Mouse (Mus musculus): ENCODE measurements around the gene Kctd13. TPM values are rescaled to one million over a fixed set of nuclear protein-coding genes. Genes with fewer than 3 reads are reported as not detected.

The Kctd13 gene
- polyA plus RNA-seq, 1 experiment from 2014 or later, result 140 TPM

DNA sequence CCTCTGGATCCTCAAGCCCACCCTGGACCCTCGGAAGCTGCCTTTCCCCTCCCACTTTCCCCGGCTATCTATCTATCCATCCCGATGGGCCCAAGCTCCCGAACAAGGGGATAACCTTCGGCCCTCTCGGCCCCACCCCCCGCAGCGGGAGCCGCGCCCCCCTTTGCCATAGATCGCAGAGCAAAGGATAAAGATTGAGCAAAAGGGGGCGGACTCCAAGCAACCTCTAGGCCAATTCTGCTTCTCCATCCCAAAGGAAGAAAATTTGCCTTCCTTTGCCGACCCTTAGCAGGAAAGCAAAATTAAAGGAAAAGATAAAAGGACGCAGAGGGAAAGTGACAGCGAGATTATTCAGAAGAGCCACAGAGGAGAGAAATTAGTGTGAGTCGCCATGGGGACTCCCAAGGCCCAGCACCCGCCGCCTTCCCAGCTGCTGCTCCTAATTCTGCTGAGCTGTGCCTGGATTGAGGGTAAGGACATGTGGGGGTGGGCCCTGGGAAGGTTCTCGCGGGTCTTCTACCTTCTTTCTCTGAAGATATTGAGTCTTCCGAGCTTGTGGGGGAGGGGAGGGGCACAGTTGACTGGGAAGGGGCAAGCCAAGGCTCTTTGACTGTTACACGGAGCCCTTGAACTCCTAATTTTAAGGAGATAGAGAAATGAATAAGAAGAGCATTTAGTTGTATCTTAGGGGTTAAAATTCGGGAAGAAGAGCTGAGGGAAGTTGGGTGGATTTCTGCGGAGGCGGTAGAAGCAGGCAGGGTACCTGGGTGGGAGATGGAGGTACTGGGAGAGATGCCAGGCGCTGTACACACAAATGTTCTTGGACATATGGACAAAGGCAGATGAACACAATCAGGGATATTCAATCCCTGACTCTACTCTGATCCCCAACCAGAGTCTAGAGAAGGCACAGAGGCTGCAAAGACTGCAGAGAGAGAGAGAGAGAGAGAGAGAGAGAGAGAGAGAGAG, 22.3 kb downstream of the Kctd13 start:
- peak overlapping the region; percentile 56 for H3K4me3 ChIP-seq (ENCODE audit: low read depth, low read length)
- H3K27ac ChIP-seq (ENCODE audit: low read length), result peak overlapping the region; percentile 93
- peak; percentile 5 for ATAC-seq
- H3K36me3 ChIP-seq (ENCODE audit: control insufficient read depth, insufficient read depth, low read length), result peaks cover 3% of the 10 kb centered on the region; the same call in 1 of the 2 replicates
- no peaks in the 10 kb centered on the region for H3K9me3 ChIP-seq (replicated peaks; ENCODE audit: control insufficient read depth, low read length, poor library complexity, severe bottlenecking)
- peaks cover 43% of the 10 kb centered on the region for H3K4me1 ChIP-seq (ENCODE audit: control insufficient read depth, insufficient read depth, low read length)
- no peaks in the 10 kb centered on the region for H3K27me3 ChIP-seq (ENCODE audit: control insufficient read depth, insufficient read depth, low read depth, low read length)
- H3K4me2 ChIP-seq (ENCODE audit: low read length), result peak overlapping the region; percentile 78
- H3K9ac ChIP-seq (ENCODE audit: low read depth, low read length), result peak overlapping the region; percentile 71
- 4% methylated on average over 26 of the region's 26 CpGs for WGBS

GRCm38 (mm10) chr7:126951741-126952140, 23.1 kb downstream of the Kctd13 start:
- H3K4me2 ChIP-seq (ENCODE audit: low read length), result peak overlapping the region; percentile 78
- 26% methylated on average over 4 of the region's 4 CpGs for WGBS

GRCm38 (mm10) chr7:126952646-126953045, 24.0 kb downstream of the Kctd13 start:
- H3K36me3 ChIP-seq (ENCODE audit: control insufficient read depth, insufficient read depth, low read length), result peaks cover 3% of the 10 kb centered on the region; the same call in 1 of the 2 replicates
- peak overlapping the region; percentile 55 for H3K9ac ChIP-seq (ENCODE audit: low read depth, low read length)
- H3K4me2 ChIP-seq (ENCODE audit: low read length), result peak overlapping the region; percentile 78
- H3K9me3 ChIP-seq (replicated peaks; ENCODE audit: control insufficient read depth, low read length, poor library complexity, severe bottlenecking), result no peaks in the 10 kb centered on the region
- WGBS, result 0% methylated on average over 2 of the region's 8 CpGs
- no peak for ATAC-seq
- no peak overlapping the region for H3K27ac ChIP-seq (ENCODE audit: low read length)
- peak overlapping the region; percentile 56 for H3K4me3 ChIP-seq (ENCODE audit: low read depth, low read length)
- H3K27me3 ChIP-seq (ENCODE audit: control insufficient read depth, insufficient read depth, low read depth, low read length), result no peaks in the 10 kb centered on the region
- H3K4me1 ChIP-seq (ENCODE audit: control insufficient read depth, insufficient read depth, low read length), result peaks cover 37% of the 10 kb centered on the region

More at GRCm38 (mm10) chr7:126951741-126952140, 23.1 kb downstream of the Kctd13 start:
- Histone ChIP-seq H3K4me3 (ENCODE audit: low read depth, low read length) (peak overlapping the region; percentile 56), H3K4me1 (ENCODE audit: control insufficient read depth, insufficient read depth, low read length) (peaks cover 43% of the 10 kb centered on the region), H3K27me3 (ENCODE audit: control insufficient read depth, insufficient read depth, low read depth, low read length) (no peaks in the 10 kb centered on the region), H3K27ac (ENCODE audit: low read length) (no peak overlapping the region), H3K36me3 (ENCODE audit: control insufficient read depth, insufficient read depth, low read length) (peaks cover 3% of the 10 kb centered on the region; the same call in 1 of the 2 replicates), H3K9me3 (replicated peaks; ENCODE audit: control insufficient read depth, low read length, poor library complexity, severe bottlenecking) (no peaks in the 10 kb centered on the region), H3K9ac (ENCODE audit: low read depth, low read length) (peak overlapping the region; percentile 71)
- ATAC-seq, result no peak

GRCm38 (mm10) chr7:126955125-126955524, 26.4 kb downstream of the Kctd13 start:
- WGBS, result 67% methylated on average over 3 of the region's 3 CpGs

DNA sequence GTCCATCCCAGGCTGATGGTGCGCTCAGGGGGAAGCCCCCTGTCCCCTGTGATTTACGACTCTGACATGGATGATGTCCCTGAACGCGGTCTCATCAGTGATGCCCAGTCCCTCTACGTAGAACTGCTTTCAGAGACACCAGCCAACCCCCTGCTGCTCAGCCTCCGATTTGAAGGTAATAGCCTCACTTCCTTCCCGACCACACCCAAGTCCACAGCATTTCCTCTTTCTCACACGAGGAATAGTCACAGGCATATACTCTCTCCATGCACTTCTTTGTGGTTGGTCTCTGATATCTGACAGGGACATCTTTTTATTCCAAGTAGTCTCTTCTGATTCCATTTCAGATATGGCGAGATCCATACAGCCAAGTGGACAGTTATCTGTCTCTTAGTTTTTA, 31.1 kb downstream of the Kctd13 start:
- H3K27ac ChIP-seq (ENCODE audit: low read length), result no peak overlapping the region
- H3K4me3 ChIP-seq (ENCODE audit: low read depth, low read length), result no peak overlapping the region
- H3K4me2 ChIP-seq (ENCODE audit: low read length), result no peak overlapping the region
- no peaks in the 10 kb centered on the region for H3K9me3 ChIP-seq (replicated peaks; ENCODE audit: control insufficient read depth, low read length, poor library complexity, severe bottlenecking)
- no peak overlapping the region for H3K9ac ChIP-seq (ENCODE audit: low read depth, low read length)
- no peaks in the 10 kb centered on the region for H3K4me1 ChIP-seq (ENCODE audit: control insufficient read depth, insufficient read depth, low read length)
- 76% methylated on average over 9 of the region's 9 CpGs for WGBS
- peaks cover 3% of the 10 kb centered on the region for H3K27me3 ChIP-seq (ENCODE audit: control insufficient read depth, insufficient read depth, low read depth, low read length)
- H3K36me3 ChIP-seq (ENCODE audit: control insufficient read depth, insufficient read depth, low read length), result peaks cover 38% of the 10 kb centered on the region
- no peak for ATAC-seq

More at GRCm38 (mm10) chr7:126955125-126955524, 26.4 kb downstream of the Kctd13 start:
- no peak overlapping the region for H3K4me3 ChIP-seq (ENCODE audit: low read depth, low read length)
- H3K27me3 ChIP-seq (ENCODE audit: control insufficient read depth, insufficient read depth, low read depth, low read length), result no peaks in the 10 kb centered on the region
- peaks cover 17% of the 10 kb centered on the region for H3K36me3 ChIP-seq (ENCODE audit: control insufficient read depth, insufficient read depth, low read length)
- H3K4me2 ChIP-seq (ENCODE audit: low read length), result no peak overlapping the region
- no peaks in the 10 kb centered on the region for H3K9me3 ChIP-seq (replicated peaks; ENCODE audit: control insufficient read depth, low read length, poor library complexity, severe bottlenecking)
- H3K9ac ChIP-seq (ENCODE audit: low read depth, low read length), result no peak overlapping the region
- ATAC-seq, result no peak
- peaks cover 22% of the 10 kb centered on the region for H3K4me1 ChIP-seq (ENCODE audit: control insufficient read depth, insufficient read depth, low read length)
- H3K27ac ChIP-seq (ENCODE audit: low read length), result no peak overlapping the region

GRCm38 (mm10) chr7:126961095-126961494, 32.4 kb downstream of the Kctd13 start:
- H3K9ac ChIP-seq (ENCODE audit: low read depth, low read length), result no peak overlapping the region
- peaks cover 38% of the 10 kb centered on the region for H3K36me3 ChIP-seq (ENCODE audit: control insufficient read depth, insufficient read depth, low read length)
- no peak overlapping the region for H3K27ac ChIP-seq (ENCODE audit: low read length)
- no peak overlapping the region for H3K4me2 ChIP-seq (ENCODE audit: low read length)
- ATAC-seq, result no peak
- no peaks in the 10 kb centered on the region for H3K9me3 ChIP-seq (replicated peaks; ENCODE audit: control insufficient read depth, low read length, poor library complexity, severe bottlenecking)
- H3K4me1 ChIP-seq (ENCODE audit: control insufficient read depth, insufficient read depth, low read length), result no peaks in the 10 kb centered on the region
- no peak overlapping the region for H3K4me3 ChIP-seq (ENCODE audit: low read depth, low read length)
- H3K27me3 ChIP-seq (ENCODE audit: control insufficient read depth, insufficient read depth, low read depth, low read length), result peaks cover 3% of the 10 kb centered on the region
- 91% methylated on average over 5 of the region's 5 CpGs for WGBS

GRCm38 (mm10) chr7:126961965-126962364, 33.3 kb downstream of the Kctd13 start:
- ATAC-seq, result no peak
- Histone ChIP-seq H3K27ac (ENCODE audit: low read length) (no peak overlapping the region), H3K36me3 (ENCODE audit: control insufficient read depth, insufficient read depth, low read length) (peaks cover 43% of the 10 kb centered on the region), H3K9ac (ENCODE audit: low read depth, low read length) (no peak overlapping the region), H3K27me3 (ENCODE audit: control insufficient read depth, insufficient read depth, low read depth, low read length) (peaks cover 3% of the 10 kb centered on the region), H3K4me2 (ENCODE audit: low read length) (no peak overlapping the region), H3K9me3 (replicated peaks; ENCODE audit: control insufficient read depth, low read length, poor library complexity, severe bottlenecking) (no peaks in the 10 kb centered on the region), H3K4me3 (ENCODE audit: low read depth, low read length) (no peak overlapping the region), H3K4me1 (ENCODE audit: control insufficient read depth, insufficient read depth, low read length) (no peaks in the 10 kb centered on the region)
- 91% methylated on average over 4 of the region's 4 CpGs for WGBS

- Histone ChIP-seq H3K4me1 (ENCODE audit: control insufficient read depth, insufficient read depth, low read length) (no peaks in the 10 kb centered on the region), H3K36me3 (ENCODE audit: control insufficient read depth, insufficient read depth, low read length) (peaks cover 52% of the 10 kb centered on the region), H3K9me3 (replicated peaks; ENCODE audit: control insufficient read depth, low read length, poor library complexity, severe bottlenecking) (no peaks in the 10 kb centered on the region), H3K27me3 (ENCODE audit: control insufficient read depth, insufficient read depth, low read depth, low read length) (peaks cover 3% of the 10 kb centered on the region), H3K27ac (ENCODE audit: low read length) (no peak overlapping the region), H3K4me3 (ENCODE audit: low read depth, low read length) (no peak overlapping the region), H3K9ac (ENCODE audit: low read depth, low read length) (no peak overlapping the region), H3K4me2 (ENCODE audit: low read length) (no peak overlapping the region)
- ATAC-seq, result no peak
- WGBS, result 27% methylated on average over 19 of the region's 19 CpGs
These were observed 35.0 kb downstream of the Kctd13 start for GRCm38 (mm10) chr7:126963548-126964286.

Measured in midbrain, embryonic 16.5 days (tissue).